Mouse (Mus musculus): ENCODE data around the gene Fbln1.

The Fbln1 gene

DNA sequence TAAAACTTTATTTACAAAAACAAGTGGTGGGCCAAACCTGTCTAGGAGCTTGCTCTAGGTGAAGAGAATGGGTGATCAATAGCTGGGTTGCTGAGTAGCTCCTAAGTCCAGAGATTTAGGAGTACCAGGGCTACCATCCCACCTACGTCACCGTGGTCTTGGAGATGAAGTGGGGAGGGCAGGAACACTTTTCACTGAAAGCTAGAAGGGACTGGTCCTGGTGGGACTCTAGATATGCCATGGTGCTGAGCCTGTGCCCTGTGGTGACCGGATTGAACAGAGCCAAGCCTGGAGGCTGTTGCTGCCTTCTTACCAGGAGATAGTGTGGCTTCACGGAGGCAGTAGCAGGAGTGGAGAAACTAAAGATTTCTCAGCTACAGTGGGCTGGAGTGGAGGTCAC, 34.3 kb downstream of the Fbln1 start:
- no peak for DNase-seq

- DNase-seq = no peak
Observed at GRCm38 (mm10) chr15:85241856-85242255, 36.1 kb downstream of the Fbln1 start.

GRCm38 (mm10) chr15:85244414-85245161, 38.8 kb downstream of the Fbln1 start:
- DNase-seq = no peak

DNA sequence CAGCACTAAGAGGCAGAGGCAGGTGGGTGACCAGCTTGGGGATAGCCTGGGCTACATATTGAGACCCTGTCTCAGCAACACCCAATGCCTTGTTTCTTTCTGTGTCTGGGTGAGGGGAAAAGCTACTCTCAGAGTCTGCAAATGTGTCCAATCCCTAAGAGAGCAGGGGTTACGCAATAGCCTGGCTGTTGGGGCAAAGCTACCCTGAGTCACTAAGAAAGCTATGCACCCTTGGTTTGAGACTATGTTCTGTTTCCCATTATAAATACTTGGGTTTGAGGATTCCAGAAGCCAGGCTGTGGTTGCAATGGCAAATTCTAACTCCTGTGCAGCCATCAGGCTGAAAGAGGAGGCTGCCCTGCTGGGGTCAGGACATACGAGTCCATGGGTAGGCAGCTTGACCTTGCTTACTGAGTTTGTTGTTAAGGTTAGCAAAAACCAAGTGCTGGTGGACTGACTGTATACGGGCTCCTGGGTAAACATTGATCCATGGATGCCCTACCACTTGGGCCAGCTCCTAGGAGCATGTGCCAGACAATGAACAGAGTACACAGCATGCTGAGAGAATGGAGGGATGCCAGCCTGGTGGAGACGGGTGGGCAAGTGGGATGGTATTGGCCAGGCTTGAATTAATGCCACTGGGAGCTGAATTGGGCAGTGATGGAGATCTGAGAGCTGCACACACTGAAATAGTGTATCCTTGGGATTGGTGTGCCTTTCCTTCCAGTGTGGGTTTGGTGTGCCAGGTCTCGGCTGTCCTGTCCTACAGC, 39.7 kb downstream of the Fbln1 start:
- peak; percentile 63 for DNase-seq

- no peak for DNase-seq
Observed at GRCm38 (mm10) chr15:85246016-85246415, 40.3 kb downstream of the Fbln1 start.

GRCm38 (mm10) chr15:85246936-85247335, 41.2 kb downstream of the Fbln1 start:
- no peak for DNase-seq

DNA sequence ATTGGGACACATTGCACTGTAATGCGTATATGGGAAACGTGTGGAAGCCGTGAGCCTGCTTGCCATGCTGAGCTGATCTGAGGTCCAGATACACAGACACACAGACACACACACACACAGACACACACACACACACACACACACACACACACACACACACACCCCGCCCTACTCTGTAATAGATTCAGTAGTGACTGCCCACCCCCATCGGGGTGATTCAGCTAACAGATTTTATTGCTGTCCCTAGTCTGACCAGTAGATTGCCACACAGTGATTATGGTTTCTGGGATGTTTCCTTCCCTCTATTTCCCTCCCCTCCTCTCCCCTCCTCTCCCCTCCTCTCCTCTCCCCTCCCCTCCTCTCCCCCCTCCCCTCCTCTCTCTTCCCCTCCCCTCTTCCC, 42.6 kb downstream of the Fbln1 start:
- DNase-seq = no peak

DNA sequence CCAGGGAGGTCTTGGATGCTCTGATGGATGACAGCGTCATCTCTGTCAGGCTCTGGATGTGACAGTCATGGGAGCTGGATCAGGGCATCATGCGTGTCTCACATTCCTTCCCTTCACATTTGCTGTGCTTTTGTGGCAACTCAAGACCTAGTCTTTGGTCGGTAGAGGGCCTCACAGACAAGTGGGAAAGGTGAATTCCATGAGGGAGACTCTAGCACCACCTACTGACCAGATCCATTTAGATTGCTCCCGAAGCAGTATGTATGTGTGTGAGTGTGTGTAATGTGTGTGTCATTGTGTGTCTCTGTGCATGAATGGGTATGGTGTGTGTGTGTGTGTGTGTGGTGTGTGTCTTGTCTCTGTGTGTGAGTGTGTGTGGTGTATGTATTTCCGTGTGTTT, 43.5 kb downstream of the Fbln1 start:
- peak; percentile 88 for DNase-seq

GRCm38 (mm10) chr15:85250436-85250835, 44.7 kb downstream of the Fbln1 start:
- DNase-seq = no peak

- DNase-seq = peak; percentile 21
Observed at GRCm38 (mm10) chr15:85252476-85252875, 46.7 kb downstream of the Fbln1 start.

- DNase-seq = peak; percentile 83
Observed at GRCm38 (mm10) chr15:85257775-85258429, 52.2 kb downstream of the Fbln1 start.

GRCm38 (mm10) chr15:85262805-85263204, 57.1 kb downstream of the Fbln1 start:
- DNase-seq = no peak

DNA sequence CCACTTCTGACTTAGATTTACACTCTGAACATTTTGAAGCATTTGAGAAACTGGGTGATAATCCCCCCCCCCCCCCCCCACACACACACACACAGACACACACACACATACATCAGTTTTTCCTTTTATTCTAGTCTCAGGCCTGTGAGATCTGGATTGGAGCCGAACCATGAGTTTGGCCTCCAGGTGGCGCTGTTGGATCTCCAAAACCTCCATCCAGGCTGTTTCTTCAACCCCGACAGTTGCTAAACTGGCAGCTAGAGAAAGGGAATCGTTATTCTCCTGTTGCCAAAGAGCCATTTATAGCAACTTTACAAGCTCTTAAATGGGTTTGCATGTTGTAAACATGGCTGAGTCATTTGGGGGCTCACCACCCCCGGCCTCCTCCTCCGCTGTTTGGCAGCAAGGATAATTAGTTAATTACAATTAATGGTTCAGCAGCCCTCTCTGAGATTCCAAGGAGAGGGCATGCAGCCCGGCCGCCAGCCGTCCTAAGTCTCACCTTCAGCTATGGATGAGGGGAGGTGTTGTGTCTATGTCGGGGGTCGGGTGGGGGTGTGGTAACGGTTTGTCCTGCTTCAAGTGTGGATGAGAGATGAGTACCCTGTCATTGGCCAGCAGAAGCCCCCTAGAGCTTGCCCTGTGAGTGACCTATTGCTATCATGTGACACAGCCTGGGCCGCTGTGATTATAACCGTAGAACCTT, 61.1 kb downstream of the Fbln1 start:
- peak; percentile 88 for DNase-seq

GRCm38 (mm10) chr15:85267891-85268290, 62.1 kb downstream of the Fbln1 start:
- no peak for DNase-seq

DNA sequence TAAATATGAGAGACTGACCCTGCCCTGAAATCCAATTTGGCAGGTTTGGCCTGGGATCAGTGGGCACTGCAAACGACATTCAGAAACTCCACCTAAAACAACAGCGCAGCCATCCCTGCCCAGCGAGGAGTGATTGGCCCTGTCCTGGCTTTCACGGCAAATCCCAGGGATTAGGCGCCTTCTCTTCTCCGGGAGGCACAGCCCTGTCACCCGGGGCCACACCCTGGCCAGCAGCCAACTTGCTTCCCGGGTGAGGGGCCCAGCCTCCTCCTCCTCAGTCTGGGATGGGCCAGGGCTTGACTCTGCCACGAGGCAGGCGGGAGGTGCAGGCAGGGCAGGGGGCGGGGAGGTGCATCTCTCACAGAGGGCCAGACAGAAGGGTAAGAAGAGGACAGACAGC, 67.2 kb downstream of the Fbln1 start:
- no peak for DNase-seq

GRCm38 (mm10) chr15:85277221-85277620, 71.5 kb downstream of the Fbln1 start:
- DNase-seq = no peak

GRCm38 (mm10) chr15:85278986-85279385, 73.2 kb downstream of the Fbln1 start:
- DNase-seq = no peak

DNA sequence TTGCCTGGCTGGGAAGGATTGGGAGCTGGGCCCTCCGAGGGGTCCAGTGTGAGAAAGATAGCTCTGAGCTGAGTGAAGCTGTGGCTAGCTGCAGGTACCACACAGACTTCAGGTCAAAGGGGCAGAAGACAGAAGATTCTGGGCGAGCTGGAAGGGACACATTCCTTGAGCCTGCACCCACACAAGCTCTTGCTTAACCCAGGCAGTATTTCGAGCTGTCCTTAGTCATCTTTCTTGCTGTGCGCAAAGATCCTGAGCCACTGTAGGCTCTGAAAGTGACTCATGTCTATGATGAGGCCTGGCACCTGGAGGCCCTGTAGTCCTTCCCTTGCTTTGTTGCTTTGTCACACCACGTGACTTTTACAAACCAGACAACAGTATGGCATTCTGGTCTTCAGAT, 76.3 kb downstream of the Fbln1 start:
- no peak for DNase-seq

DNA sequence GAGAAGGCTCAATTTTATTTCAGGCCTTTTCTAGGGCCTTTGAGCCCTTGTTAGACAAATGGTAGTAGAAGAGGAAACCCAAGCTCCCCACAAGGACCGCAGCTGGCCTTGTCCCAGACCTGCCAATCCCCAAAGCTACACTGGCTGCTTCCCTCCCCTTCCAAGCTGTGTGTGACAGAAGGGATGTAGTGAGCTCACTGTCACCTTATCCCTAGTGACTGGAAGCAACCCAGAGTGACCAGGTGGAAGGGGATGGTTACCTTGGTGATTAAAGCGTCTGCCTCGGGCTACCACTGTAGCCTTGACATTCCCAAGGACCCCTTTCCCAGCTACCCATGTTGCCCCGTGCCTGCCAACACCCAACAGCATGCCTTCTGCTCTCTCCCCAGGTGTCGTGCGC, 78.9 kb downstream of the Fbln1 start:
- DNase-seq = no peak

DNA sequence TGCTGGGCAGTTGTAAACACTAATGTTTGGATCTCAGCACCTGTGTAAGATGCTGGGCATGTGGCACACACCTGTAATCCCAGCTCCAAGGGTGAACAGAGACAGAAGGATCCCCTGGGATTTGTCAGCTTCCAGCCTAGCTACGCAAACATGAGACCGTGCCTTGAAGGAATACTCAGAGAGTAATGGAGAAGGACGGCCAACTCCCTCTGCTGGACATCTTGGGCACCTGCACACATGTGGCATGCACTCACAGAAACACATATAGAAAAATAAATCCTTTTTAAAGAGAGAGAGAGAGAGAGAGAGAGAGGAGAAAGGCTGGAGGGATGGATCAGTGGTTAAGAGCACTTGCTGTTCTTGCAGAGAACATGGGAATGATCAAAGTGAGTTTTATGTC, 88.9 kb downstream of the Fbln1 start:
- no peak for DNase-seq

GRCm38 (mm10) chr15:85295544-85295943, 89.8 kb downstream of the Fbln1 start:
- no peak for DNase-seq

DNA sequence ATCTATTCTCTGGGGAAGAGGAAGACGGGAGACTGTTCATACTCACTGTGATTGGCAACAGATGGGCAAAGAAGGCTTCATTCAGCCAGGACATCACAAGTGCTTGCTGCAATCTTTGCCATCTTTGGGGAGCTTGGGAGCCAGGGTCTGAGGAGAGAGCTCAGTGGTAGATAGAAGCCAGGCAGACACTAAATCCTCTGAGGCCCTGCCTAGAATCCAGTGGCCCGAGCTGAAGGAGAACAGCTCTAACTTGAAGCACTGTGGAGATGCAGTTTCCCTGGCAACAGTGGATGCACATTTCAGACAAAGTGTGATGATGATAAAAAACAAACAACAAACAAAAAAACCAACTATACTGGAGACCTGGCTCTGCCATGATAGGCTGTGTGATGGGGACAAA, 90.2 kb downstream of the Fbln1 start:
- DNase-seq = no peak

GRCm38 (mm10) chr15:85296538-85296937, 90.8 kb downstream of the Fbln1 start:
- no peak for DNase-seq

Data from lung, postnatal 36 days (tissue).